Mouse (Mus musculus) liver, embryonic 14.5 days (tissue): ENCODE data around the gene Tstd2.

ENCODE experiments used
- CTCF ChIP-seq: IDR thresholded peaks from 2 replicates; pipeline ENCODE4 v1.5.1; 2016; ENCODE audit warnings: antibody characterized with exemption, low read depth, control low read depth
- EP300 ChIP-seq: IDR thresholded peaks from 2 replicates; pipeline ENCODE4 v1.6.1; 2016; ENCODE audit warnings: antibody characterized with exemption, low read depth

- TF ChIP-seq CTCF (no peak), EP300 (no peak)
These were observed 53.9 kb downstream of the Tstd2 start for GRCm38 (mm10) chr4:46084416-46085172.
